Mouse (Mus musculus): ENCODE measurements at regions not wholly inside any gene's neighbourhood (a gene's known extent, or its start where the extent isn't known, plus 50 kb on each side); places are given as distances from the start of the nearest gene placed in this dataset.

- Histone ChIP-seq H3K36me3 (ENCODE audit: control insufficient read depth, insufficient read depth, low read length) (no peaks in the 10 kb centered on the region), H3K4me3 (ENCODE audit: low read depth, low read length) (no peak overlapping the region), H3K4me1 (ENCODE audit: control insufficient read depth, insufficient read depth, insufficient read length, low read length) (no peaks in the 10 kb centered on the region), H3K27ac (ENCODE audit: insufficient read depth, low read depth, low read length) (no peak overlapping the region), H3K27me3 (ENCODE audit: control insufficient read depth, insufficient read depth, low read length) (no peaks in the 10 kb centered on the region)
- WGBS, result 81% methylated on average over 5 of the region's 5 CpGs
- TF ChIP-seq CTCF (IDR thresholded peaks at IDR 0.05; ENCODE audit: extremely low read depth, insufficient read length, insufficient replicate concordance, low read depth, low read length), result no peak
- no peak for TF ChIP-seq POLR2A (IDR thresholded peaks at IDR 0.05; ENCODE audit: low read depth, low read length)
Measured at GRCm38 (mm10) chr8:90130704-90131267, 217.4 kb downstream of the Tox3 start.

GRCm38 (mm10) chr8:90125426-90125825 lies 222.7 kb downstream of the Tox3 start:
- Histone ChIP-seq H3K36me3 (ENCODE audit: control insufficient read depth, insufficient read depth, low read length) (no peaks in the 10 kb centered on the region), H3K4me1 (ENCODE audit: control insufficient read depth, insufficient read depth, insufficient read length, low read length) (no peaks in the 10 kb centered on the region), H3K27me3 (ENCODE audit: control insufficient read depth, insufficient read depth, low read length) (no peaks in the 10 kb centered on the region), H3K27ac (ENCODE audit: insufficient read depth, low read depth, low read length) (no peak overlapping the region), H3K4me3 (ENCODE audit: low read depth, low read length) (no peak overlapping the region)
- TF ChIP-seq POLR2A (IDR thresholded peaks at IDR 0.05; ENCODE audit: low read depth, low read length) (no peak), CTCF (IDR thresholded peaks at IDR 0.05; ENCODE audit: extremely low read depth, insufficient read length, insufficient replicate concordance, low read depth, low read length) (no peak)
- WGBS, result 93% methylated on average over 1 of the region's 1 CpGs

- Histone ChIP-seq H3K36me3 (ENCODE audit: control insufficient read depth, insufficient read depth, low read length) (no peaks in the 10 kb centered on the region), H3K27ac (ENCODE audit: insufficient read depth, low read depth, low read length) (no peak overlapping the region), H3K4me1 (ENCODE audit: control insufficient read depth, insufficient read depth, insufficient read length, low read length) (no peaks in the 10 kb centered on the region), H3K27me3 (ENCODE audit: control insufficient read depth, insufficient read depth, low read length) (no peaks in the 10 kb centered on the region), H3K4me3 (ENCODE audit: low read depth, low read length) (no peak overlapping the region)
- no peak for TF ChIP-seq POLR2A (IDR thresholded peaks at IDR 0.05; ENCODE audit: low read depth, low read length)
- no peak for TF ChIP-seq CTCF (IDR thresholded peaks at IDR 0.05; ENCODE audit: extremely low read depth, insufficient read length, insufficient replicate concordance, low read depth, low read length)
Measured at GRCm38 (mm10) chr8:90123101-90123500, 225.0 kb downstream of the Tox3 start.

- Histone ChIP-seq H3K4me1 (ENCODE audit: control insufficient read depth, insufficient read depth, insufficient read length, low read length) (no peaks in the 10 kb centered on the region), H3K4me3 (ENCODE audit: low read depth, low read length) (no peak overlapping the region), H3K27me3 (ENCODE audit: control insufficient read depth, insufficient read depth, low read length) (no peaks in the 10 kb centered on the region), H3K27ac (ENCODE audit: insufficient read depth, low read depth, low read length) (no peak overlapping the region), H3K36me3 (ENCODE audit: control insufficient read depth, insufficient read depth, low read length) (no peaks in the 10 kb centered on the region)
- WGBS, result 55% methylated on average over 3 of the region's 3 CpGs
- no peak for TF ChIP-seq POLR2A (IDR thresholded peaks at IDR 0.05; ENCODE audit: low read depth, low read length)
Measured at GRCm38 (mm10) chr8:90121935-90122334, 226.2 kb downstream of the Tox3 start.

- no peak for TF ChIP-seq CTCF (IDR thresholded peaks at IDR 0.05; ENCODE audit: extremely low read depth, insufficient read length, insufficient replicate concordance, low read depth, low read length)
- no peak for TF ChIP-seq POLR2A (IDR thresholded peaks at IDR 0.05; ENCODE audit: low read depth, low read length)
- Histone ChIP-seq H3K4me3 (ENCODE audit: low read depth, low read length) (no peak overlapping the region), H3K4me1 (ENCODE audit: control insufficient read depth, insufficient read depth, insufficient read length, low read length) (no peaks in the 10 kb centered on the region), H3K36me3 (ENCODE audit: control insufficient read depth, insufficient read depth, low read length) (no peaks in the 10 kb centered on the region), H3K27me3 (ENCODE audit: control insufficient read depth, insufficient read depth, low read length) (no peaks in the 10 kb centered on the region), H3K27ac (ENCODE audit: insufficient read depth, low read depth, low read length) (no peak overlapping the region)
- 27% methylated on average over 3 of the region's 3 CpGs for WGBS
Measured at GRCm38 (mm10) chr8:90121017-90121416, 227.1 kb downstream of the Tox3 start.

GRCm38 (mm10) chr8:90115436-90115835 lies 232.7 kb downstream of the Tox3 start:
- Histone ChIP-seq H3K4me3 (ENCODE audit: low read depth, low read length) (no peak overlapping the region), H3K27ac (ENCODE audit: insufficient read depth, low read depth, low read length) (no peak overlapping the region), H3K27me3 (ENCODE audit: control insufficient read depth, insufficient read depth, low read length) (no peaks in the 10 kb centered on the region), H3K36me3 (ENCODE audit: control insufficient read depth, insufficient read depth, low read length) (no peaks in the 10 kb centered on the region), H3K4me1 (ENCODE audit: control insufficient read depth, insufficient read depth, insufficient read length, low read length) (no peaks in the 10 kb centered on the region)
- TF ChIP-seq POLR2A (IDR thresholded peaks at IDR 0.05; ENCODE audit: low read depth, low read length) (no peak), CTCF (IDR thresholded peaks at IDR 0.05; ENCODE audit: extremely low read depth, insufficient read length, insufficient replicate concordance, low read depth, low read length) (no peak)
- 82% methylated on average over 2 of the region's 2 CpGs for WGBS

- H3K36me3 ChIP-seq (ENCODE audit: control insufficient read depth, insufficient read depth, low read length), result no peaks in the 10 kb centered on the region
- H3K27ac ChIP-seq (ENCODE audit: insufficient read depth, low read depth, low read length), result no peak overlapping the region
- WGBS, result 71% methylated on average over 6 of the region's 6 CpGs
- H3K4me1 ChIP-seq (ENCODE audit: control insufficient read depth, insufficient read depth, insufficient read length, low read length), result no peaks in the 10 kb centered on the region
- H3K27me3 ChIP-seq (ENCODE audit: control insufficient read depth, insufficient read depth, low read length), result no peaks in the 10 kb centered on the region
- TF ChIP-seq CTCF (IDR thresholded peaks at IDR 0.05; ENCODE audit: extremely low read depth, insufficient read length, insufficient replicate concordance, low read depth, low read length), result no peak
- no peak overlapping the region for H3K4me3 ChIP-seq (ENCODE audit: low read depth, low read length)
Measured at GRCm38 (mm10) chr8:90100509-90100908, 247.6 kb downstream of the Tox3 start.

- TF ChIP-seq POLR2A (IDR thresholded peaks at IDR 0.05; ENCODE audit: low read depth, low read length) (no peak), CTCF (IDR thresholded peaks at IDR 0.05; ENCODE audit: extremely low read depth, insufficient read length, insufficient replicate concordance, low read depth, low read length) (no peak)
- Histone ChIP-seq H3K36me3 (ENCODE audit: control insufficient read depth, insufficient read depth, low read length) (no peaks in the 10 kb centered on the region), H3K27ac (ENCODE audit: insufficient read depth, low read depth, low read length) (no peak overlapping the region), H3K4me1 (ENCODE audit: control insufficient read depth, insufficient read depth, insufficient read length, low read length) (no peaks in the 10 kb centered on the region), H3K4me3 (ENCODE audit: low read depth, low read length) (no peak overlapping the region), H3K27me3 (ENCODE audit: control insufficient read depth, insufficient read depth, low read length) (no peaks in the 10 kb centered on the region)
- WGBS, result 69% methylated on average over 5 of the region's 5 CpGs
Measured at GRCm38 (mm10) chr8:90082630-90083029, 265.5 kb downstream of the Tox3 start.

All from small intestine, adult 2 months (tissue).